Mouse (Mus musculus) cerebellum, adult 2 months (tissue): ENCODE measurements around the gene Nobox.

ENCODE experiments used
- CTCF ChIP-seq: fragments of 200-500 bp; IDR thresholded peaks from 2 replicates; pipeline ENCODE4 v1.5.1; 2011; ENCODE audit warnings: low read depth, mild to moderate bottlenecking, control low read depth, low read length, moderate library complexity, borderline replicate concordance; ENCODE audit not compliant: insufficient read depth
- POLR2A ChIP-seq: fragments of 200-500 bp; IDR thresholded peaks from 2 replicates; pipeline ENCODE4 v1.6.1; 2011; ENCODE audit warnings: low read length, control low read depth, borderline replicate concordance; ENCODE audit not compliant: insufficient read depth

GRCm38 (mm10) chr6:43310071-43310470 lies 717 bp upstream of the Nobox start:
- TF ChIP-seq POLR2A (no peak), CTCF (no peak)
